Mouse (Mus musculus) cortical plate, adult 2 months (tissue): ENCODE results near the gene Dhps.

Experiments used
- CTCF ChIP-seq: fragments of 200-500 bp; IDR thresholded peaks from 2 replicates; pipeline ENCODE4 v1.5.1; 2011; ENCODE audit warnings: mild to moderate bottlenecking, control low read depth, low read length; ENCODE audit not compliant: insufficient read depth; ENCODE audit errors: extremely low read depth
- POLR2A ChIP-seq: fragments of 200-500 bp; IDR thresholded peaks from 2 replicates; pipeline ENCODE4 v1.6.1; 2011; ENCODE audit warnings: mild to moderate bottlenecking, low read length, control low read depth; ENCODE audit not compliant: insufficient read depth; ENCODE audit errors: extremely low read depth

GRCm38 (mm10) chr8:85096196-85096595, 24.6 kb downstream of the Dhps start:
- TF ChIP-seq POLR2A (no peak), CTCF (no peak)
